Mouse (Mus musculus): ENCODE measurements at regions not wholly inside any gene's neighbourhood (a gene's known extent, or its start where the extent isn't known, plus 50 kb on each side); places are given as distances from the start of the nearest gene placed in this dataset.

DNA sequence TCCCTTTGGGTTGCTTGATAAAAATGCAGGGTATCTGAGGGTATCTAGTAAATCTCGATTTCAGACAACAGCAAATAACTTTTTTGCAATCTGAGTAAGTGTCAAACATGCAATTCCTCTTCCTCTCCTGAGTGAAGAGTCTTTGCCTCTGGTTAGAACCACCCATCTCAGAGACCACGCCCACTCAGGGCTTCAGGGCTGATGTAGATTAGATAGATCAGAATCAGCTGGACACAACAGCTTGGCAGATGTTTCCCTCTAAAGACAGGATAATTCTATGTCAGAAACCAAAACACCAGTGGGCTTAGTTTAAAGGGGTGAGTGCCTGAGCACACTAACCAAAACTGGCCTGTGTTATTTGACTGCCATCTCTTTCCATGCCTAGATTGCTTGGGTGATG, 80.8 kb downstream of the Arl4c start:
- TF ChIP-seq CTCF (IDR thresholded peaks at IDR 0.05) (no peak), EP300 (IDR thresholded peaks at IDR 0.05) (no peak)
